Mouse (Mus musculus): Measurements from ENCODE around the gene Hnf1a. TPM values are rescaled to one million over a fixed set of nuclear protein-coding genes. Genes with fewer than 3 reads are reported as not detected.

Gene Hnf1a
- polyA plus RNA-seq, 1 experiment from 2014 or later, result 0.05 TPM

GRCm38 (mm10) chr5:114978473-114978872, 7.6 kb upstream of the Hnf1a start:
- H3K36me3 ChIP-seq, result no peaks in the 10 kb centered on the region
- no peaks in the 10 kb centered on the region for H3K9me3 ChIP-seq
- H3K27ac ChIP-seq, result no peak overlapping the region
- H3K27me3 ChIP-seq (replicated peaks), result 0 out of 2 replicates have a peak, but pooled peaks cover 5% of the 10 kb centered on the region
- no peak overlapping the region for H3K4me3 ChIP-seq
- H3K4me2 ChIP-seq (replicated peaks), result no peak overlapping the region
- WGBS, result 78% methylated on average over 11 of the region's 11 CpGs
- H3K9ac ChIP-seq, result no peak overlapping the region
- peaks cover 10% of the 10 kb centered on the region for H3K4me1 ChIP-seq
- ATAC-seq (ENCODE audit: low FRiP score, low read depth), result no peak

GRCm38 (mm10) chr5:114976935-114977334, 6.0 kb upstream of the Hnf1a start:
- no peak overlapping the region for H3K4me3 ChIP-seq
- no peak for ATAC-seq (ENCODE audit: low FRiP score, low read depth)

GRCm38 (mm10) chr5:114973131-114973530, 2.2 kb upstream of the Hnf1a start:
- H3K9ac ChIP-seq, result no peak overlapping the region
- H3K4me3 ChIP-seq, result no peak overlapping the region
- no peak overlapping the region for H3K4me2 ChIP-seq (replicated peaks)
- 83% methylated on average over 8 of the region's 8 CpGs for WGBS
- no peak for ATAC-seq (ENCODE audit: low FRiP score, low read depth)
- peaks cover 9% of the 10 kb centered on the region for H3K4me1 ChIP-seq
- H3K27ac ChIP-seq, result no peak overlapping the region
- H3K9me3 ChIP-seq, result no peaks in the 10 kb centered on the region
- H3K27me3 ChIP-seq (replicated peaks), result peaks cover 13% of the 10 kb centered on the region; the same call in 1 of the 2 replicates
- H3K36me3 ChIP-seq, result no peaks in the 10 kb centered on the region

More at GRCm38 (mm10) chr5:114976935-114977334, 6.0 kb upstream of the Hnf1a start:
- Histone ChIP-seq H3K9me3 (no peaks in the 10 kb centered on the region), H3K36me3 (no peaks in the 10 kb centered on the region), H3K4me2 (replicated peaks) (no peak overlapping the region), H3K4me1 (peaks cover 10% of the 10 kb centered on the region), H3K27me3 (replicated peaks) (0 out of 2 replicates have a peak, but pooled peaks cover 5% of the 10 kb centered on the region), H3K9ac (no peak overlapping the region), H3K27ac (no peak overlapping the region)

- Histone ChIP-seq H3K9ac (no peak overlapping the region), H3K36me3 (no peaks in the 10 kb centered on the region), H3K4me3 (no peak overlapping the region), H3K9me3 (no peaks in the 10 kb centered on the region), H3K4me2 (replicated peaks) (no peak overlapping the region), H3K4me1 (peaks cover 9% of the 10 kb centered on the region), H3K27me3 (replicated peaks) (peaks cover 16% of the 10 kb centered on the region; the same call in 1 of the 2 replicates), H3K27ac (no peak overlapping the region)
- WGBS, result 83% methylated on average over 9 of the region's 9 CpGs
- no peak for ATAC-seq (ENCODE audit: low FRiP score, low read depth)
Measured at GRCm38 (mm10) chr5:114972201-114972600, 1.3 kb upstream of the Hnf1a start.

- WGBS, result 40% methylated on average over 13 of the region's 13 CpGs
- Histone ChIP-seq H3K4me1 (peaks cover 9% of the 10 kb centered on the region), H3K4me3 (no peak overlapping the region), H3K27ac (no peak overlapping the region), H3K27me3 (replicated peaks) (peaks cover 16% of the 10 kb centered on the region; the same call in 1 of the 2 replicates), H3K4me2 (replicated peaks) (no peak overlapping the region), H3K9ac (no peak overlapping the region), H3K36me3 (no peaks in the 10 kb centered on the region), H3K9me3 (no peaks in the 10 kb centered on the region)
- no peak for ATAC-seq (ENCODE audit: low FRiP score, low read depth)
Measured at GRCm38 (mm10) chr5:114969609-114970215, 1.2 kb downstream of the Hnf1a start.

GRCm38 (mm10) chr5:114969064-114969463, 1.8 kb downstream of the Hnf1a start:
- Histone ChIP-seq H3K4me3 (no peak overlapping the region), H3K27me3 (replicated peaks) (peaks cover 16% of the 10 kb centered on the region; the same call in 1 of the 2 replicates), H3K9ac (no peak overlapping the region), H3K36me3 (no peaks in the 10 kb centered on the region), H3K4me1 (peaks cover 9% of the 10 kb centered on the region), H3K27ac (no peak overlapping the region), H3K9me3 (no peaks in the 10 kb centered on the region), H3K4me2 (replicated peaks) (no peak overlapping the region; the same call in 1 of the 2 replicates)
- ATAC-seq (ENCODE audit: low FRiP score, low read depth), result no peak
- WGBS, result 9% methylated on average over 4 of the region's 4 CpGs

- Histone ChIP-seq H3K9ac (no peak overlapping the region), H3K36me3 (no peaks in the 10 kb centered on the region), H3K9me3 (no peaks in the 10 kb centered on the region), H3K27me3 (replicated peaks) (peaks cover 16% of the 10 kb centered on the region; the same call in 1 of the 2 replicates), H3K4me1 (peaks cover 9% of the 10 kb centered on the region), H3K4me2 (replicated peaks) (no peak overlapping the region; the same call in 1 of the 2 replicates), H3K27ac (no peak overlapping the region), H3K4me3 (no peak overlapping the region)
- no peak for ATAC-seq (ENCODE audit: low FRiP score, low read depth)
- WGBS, result 6% methylated on average over 7 of the region's 7 CpGs
Measured at GRCm38 (mm10) chr5:114968651-114969050, 2.2 kb downstream of the Hnf1a start.

GRCm38 (mm10) chr5:114967523-114968268, 3.2 kb downstream of the Hnf1a start:
- Histone ChIP-seq H3K9ac (no peak overlapping the region), H3K27ac (no peak overlapping the region), H3K36me3 (no peaks in the 10 kb centered on the region), H3K9me3 (no peaks in the 10 kb centered on the region), H3K4me1 (peaks cover 9% of the 10 kb centered on the region), H3K4me3 (no peak overlapping the region), H3K4me2 (replicated peaks) (no peak overlapping the region), H3K27me3 (replicated peaks) (peaks cover 16% of the 10 kb centered on the region; the same call in 1 of the 2 replicates)
- 37% methylated on average over 14 of the region's 14 CpGs for WGBS
- ATAC-seq (ENCODE audit: low FRiP score, low read depth), result no peak

GRCm38 (mm10) chr5:114964967-114965898, 5.7 kb downstream of the Hnf1a start:
- ATAC-seq (ENCODE audit: low FRiP score, low read depth), result no peak
- Histone ChIP-seq H3K4me3 (no peak overlapping the region), H3K9me3 (no peaks in the 10 kb centered on the region), H3K27me3 (replicated peaks) (peaks cover 16% of the 10 kb centered on the region; the same call in 1 of the 2 replicates), H3K36me3 (no peaks in the 10 kb centered on the region), H3K4me2 (replicated peaks) (no peak overlapping the region), H3K27ac (no peak overlapping the region), H3K9ac (no peak overlapping the region), H3K4me1 (peaks cover 9% of the 10 kb centered on the region)
- WGBS, result 71% methylated on average over 17 of the region's 17 CpGs

- peaks cover 11% of the 10 kb centered on the region; the same call in 1 of the 2 replicates for H3K27me3 ChIP-seq (replicated peaks)
- no peak overlapping the region for H3K27ac ChIP-seq
- ATAC-seq (ENCODE audit: low FRiP score, low read depth), result no peak
- no peak overlapping the region for H3K4me3 ChIP-seq
- 72% methylated on average over 7 of the region's 7 CpGs for WGBS
- no peak overlapping the region for H3K9ac ChIP-seq
- H3K36me3 ChIP-seq, result no peaks in the 10 kb centered on the region
- H3K9me3 ChIP-seq, result no peaks in the 10 kb centered on the region
- no peak overlapping the region for H3K4me2 ChIP-seq (replicated peaks)
- H3K4me1 ChIP-seq, result peaks cover 9% of the 10 kb centered on the region
Measured at GRCm38 (mm10) chr5:114964315-114964966, 6.5 kb downstream of the Hnf1a start.

GRCm38 (mm10) chr5:114961590-114962360, 9.1 kb downstream of the Hnf1a start:
- H3K4me2 ChIP-seq (replicated peaks), result no peak overlapping the region
- no peaks in the 10 kb centered on the region for H3K4me1 ChIP-seq
- H3K4me3 ChIP-seq, result no peak overlapping the region
- WGBS, result 36% methylated on average over 4 of the region's 4 CpGs
- H3K27me3 ChIP-seq (replicated peaks), result no peaks in the 10 kb centered on the region
- no peaks in the 10 kb centered on the region for H3K36me3 ChIP-seq
- no peaks in the 10 kb centered on the region for H3K9me3 ChIP-seq
- ATAC-seq (ENCODE audit: low FRiP score, low read depth), result no peak
- no peak overlapping the region for H3K27ac ChIP-seq
- no peak overlapping the region for H3K9ac ChIP-seq

Measured in neural tube, embryonic 12.5 days (tissue).